ENCODE assay signal across 9 mouse cellular contexts in the genomic region with DNA sequence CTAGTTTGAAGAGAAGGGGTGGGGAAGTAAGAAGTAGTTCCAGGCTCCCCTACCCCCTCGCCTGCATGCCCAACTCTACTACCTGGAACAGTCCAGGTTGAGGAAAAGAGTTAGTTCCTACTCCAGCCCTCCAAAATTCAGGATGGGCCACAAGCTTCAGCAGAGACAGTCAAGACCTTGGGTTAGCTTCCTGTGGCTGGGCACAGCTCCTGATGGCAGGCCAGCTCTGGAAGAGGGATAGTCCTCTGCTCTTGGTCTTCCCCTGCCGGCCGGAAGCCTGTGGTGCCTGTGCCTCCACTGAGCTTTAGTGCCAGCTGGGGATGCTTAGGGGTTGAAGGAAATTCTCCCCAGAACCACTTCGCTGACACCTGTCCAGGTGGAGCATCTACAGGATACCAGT. TPM values are rescaled to one million over a fixed set of nuclear protein-coding genes. Genes with fewer than 3 reads are reported as not detected.
DNase-seq lines count a peak whose midpoint lies in the region; ATAC-seq and TF ChIP-seq lines count a peak whose summit lies in the region.
"Had no signal": no experiment of that assay in that cellular context is flagged by ENCODE, and none has a peak within 500 bp of the region (broad histone marks: within the 10 kb centered on the region; RNA-seq: fewer than 3 reads in every experiment).

No protein-coding gene starts in this region.

- no peak for TF ChIP-seq CTCF in gastrocnemius, adult 2 months (IDR thresholded peaks at IDR 0.05)
- 0 out of 2 replicates have a peak, but pooled peaks have one; percentile 3 for TF ChIP-seq CTCF in testis, adult 2 months (IDR thresholded peaks at IDR 0.05; ENCODE audit: control insufficient read depth, insufficient read depth, insufficient replicate concordance, low read depth, low read length)

- intact Hi-C loops in gastrocnemius, adult 2 months (cut with DNase I) = no loop called here

- ATAC-seq in liver, embryonic 15.5 days (ENCODE audit: insufficient read depth) = no peak

- no peak for TF ChIP-seq POLR2A in testis, adult 2 months (IDR thresholded peaks at IDR 0.05; ENCODE audit: control insufficient read depth, low read depth, low read length)

- no peaks in the 10 kb centered on the region for H3K27me3 ChIP-seq in testis, adult 2 months (ENCODE audit: control insufficient read depth, insufficient read depth, low read length)
- peaks cover 54% of the 10 kb centered on the region for H3K27me3 ChIP-seq in liver, embryonic 15.5 days

- 22% methylated on average over 4 of the region's 4 CpGs for WGBS in liver, embryonic 15.5 days (ENCODE audit: insufficient replicate concordance)

- peak overlapping the region; percentile 60 for H3K4me2 ChIP-seq in liver, embryonic 15.5 days

- H3K9me3 ChIP-seq in liver, embryonic 15.5 days (replicated peaks) = no peaks in the 10 kb centered on the region

- H3K36me3 ChIP-seq in testis, adult 2 months (ENCODE audit: control insufficient read depth, insufficient read depth, low read length) = no peaks in the 10 kb centered on the region
- H3K36me3 ChIP-seq in liver, embryonic 15.5 days (replicated peaks) = no peaks in the 10 kb centered on the region

- no peak overlapping the region for H3K27ac ChIP-seq in gastrocnemius, adult 2 months
- no peak overlapping the region for H3K27ac ChIP-seq in testis, adult 2 months (ENCODE audit: control insufficient read depth, insufficient read depth, low read depth, low read length)
- H3K27ac ChIP-seq in liver, embryonic 15.5 days (replicated peaks) = no peak overlapping the region

- H3K9ac ChIP-seq in liver, embryonic 15.5 days = no peak overlapping the region

- H3K4me1 ChIP-seq in testis, adult 2 months (ENCODE audit: control insufficient read depth, insufficient read depth, low read length) = peaks cover 11% of the 10 kb centered on the region
- peaks cover 18% of the 10 kb centered on the region for H3K4me1 ChIP-seq in liver, embryonic 15.5 days (replicated peaks)

- DNase-seq in gastrocnemius, adult 2 months = no peak
- DNase-seq in gastrocnemius, adult 18-20 months (ENCODE audit: low spot score) = no peak
- no peak for DNase-seq in testis, postnatal 14 days (ENCODE audit: low spot score)
- DNase-seq in testis, postnatal 10 days (ENCODE audit: low spot score) = peak; percentile 42
- DNase-seq in urinary bladder, adult 18-20 months (ENCODE audit: low spot score in 2 of 2) = no peak
- no peak for DNase-seq in thymus, postnatal 0 days (ENCODE audit: low spot score)
- DNase-seq: thymus, postnatal 4 days had no signal

- peak overlapping the region; percentile 54 for H3K4me3 ChIP-seq in gastrocnemius, adult 2 months
- H3K4me3 ChIP-seq in testis, adult 2 months (ENCODE audit: control insufficient read depth, low read depth, low read length) = no peak overlapping the region; the same call in 1 of the 2 replicates
- peak overlapping the region; percentile 30 for H3K4me3 ChIP-seq in liver, embryonic 15.5 days (replicated peaks)

RNA-seq across cellular contexts. Expression of gene Lrrc8e, which starts 0.3 kb away (rescaled TPM):
- not detected for total RNA-seq in gastrocnemius, adult 2 months (2021)
- not detected for total RNA-seq in gastrocnemius, adult 18-20 months (2021)
- polyA plus RNA-seq in testis, adult 2 months (2012; rRNA removed) = 0.16 and 0.40 TPM in 2 replicates
- 0.22 and 0.32 TPM in 2 replicates for polyA plus RNA-seq in liver, embryonic 15.5 days (2015; fragmentation: Nextera tagmentation; extraction: Ambion mirVana)
- 0.85 and 0.91 TPM in 2 replicates for polyA plus RNA-seq in thymus, postnatal 0 days (2015; fragmentation: Nextera tagmentation; extraction: Ambion mirVana)

RNA-seq across cellular contexts. Expression of gene Prr36, which starts 9.1 kb away (rescaled TPM):
- not detected for total RNA-seq in gastrocnemius, adult 2 months (2021)
- total RNA-seq in gastrocnemius, adult 18-20 months (2021) = not detected
- polyA plus RNA-seq in testis, adult 2 months (2012; rRNA removed) = 0.16 and 0.83 TPM in 2 replicates
- polyA plus RNA-seq in liver, embryonic 15.5 days (2015; fragmentation: Nextera tagmentation; extraction: Ambion mirVana) = 0.36 and 0.37 TPM in 2 replicates
- polyA plus RNA-seq in thymus, postnatal 0 days (2015; fragmentation: Nextera tagmentation; extraction: Ambion mirVana) = 0.42 and 0.46 TPM in 2 replicates

RNA-seq across cellular contexts. Expression of gene Map2k7, which starts 12.2 kb away (rescaled TPM):
- 10 to 100 TPM; 86.2 to 96.6 TPM for total RNA-seq in gastrocnemius, adult 2 months (2021)
- total RNA-seq in gastrocnemius, adult 18-20 months (2021) = 10 to 100 TPM; 80.9 to 90.4 TPM
- polyA plus RNA-seq in testis, adult 2 months (2012; rRNA removed) = 32.1 and 262 TPM in 2 replicates
- polyA plus RNA-seq in liver, embryonic 15.5 days (2015; fragmentation: Nextera tagmentation; extraction: Ambion mirVana) = 10.4 and 11.1 TPM in 2 replicates
- polyA plus RNA-seq in thymus, postnatal 0 days (2015; fragmentation: Nextera tagmentation; extraction: Ambion mirVana) = 33.3 and 35.4 TPM in 2 replicates

RNA-seq across cellular contexts. Expression of gene Gm49320, which starts 12.3 kb away (rescaled TPM):
- total RNA-seq in gastrocnemius, adult 2 months (2021) = not detected
- under 1 TPM in 1 of 2 experiments, not detected in 1; 0.14 TPM for total RNA-seq in gastrocnemius, adult 18-20 months (2021)
- polyA plus RNA-seq in testis, adult 2 months (2012; rRNA removed) = 0.64 and 1.7 TPM in 2 replicates
- 0.10 and 0.17 TPM in 2 replicates for polyA plus RNA-seq in liver, embryonic 15.5 days (2015; fragmentation: Nextera tagmentation; extraction: Ambion mirVana)
- polyA plus RNA-seq in thymus, postnatal 0 days (2015; fragmentation: Nextera tagmentation; extraction: Ambion mirVana) = 0.21 and 0.26 TPM in 2 replicates

RNA-seq across cellular contexts. Expression of gene Tgfbr3l, which starts 21.7 kb away (rescaled TPM):
- 1 to 10 TPM; 1.9 to 3.3 TPM for total RNA-seq in gastrocnemius, adult 2 months (2021)
- 1 to 10 TPM; 1.2 to 1.7 TPM for total RNA-seq in gastrocnemius, adult 18-20 months (2021)
- polyA plus RNA-seq in testis, adult 2 months (2012; rRNA removed) = 18.2 and 38.8 TPM in 2 replicates
- polyA plus RNA-seq in liver, embryonic 15.5 days (2015; fragmentation: Nextera tagmentation; extraction: Ambion mirVana) = 0.36 and 0.68 TPM in 2 replicates
- polyA plus RNA-seq in thymus, postnatal 0 days (2015; fragmentation: Nextera tagmentation; extraction: Ambion mirVana) = 2.3 and 4.0 TPM in 2 replicates
